Mouse (Mus musculus): ENCODE data around the gene Unc45a.

The Unc45a gene

GRCm38 (mm10) chr7:80280032-80280431, 60.8 kb downstream of the Unc45a start:
- DNase-seq: no peak

GRCm38 (mm10) chr7:80276374-80276773, 64.4 kb downstream of the Unc45a start:
- DNase-seq: no peak
